Mouse (Mus musculus) intestine, embryonic 16.5 days (tissue): ENCODE measurements around the gene Cct6b. TPM values are rescaled to one million over a fixed set of nuclear protein-coding genes. Genes with fewer than 3 reads are reported as not detected.
"Not testable (repeated sequence)": the region's sequence is repeated elsewhere in the genome, so short reads cannot be mapped to it uniquely, and the experiment has no call there.

Experiments
- ATAC-seq: fragments of 200-750 bp; cut with Nextera tagmentation; 2 replicates; pipeline ENCODE4 v1.8.0; 2017; ENCODE audit warnings: moderate TSS enrichment, moderate library complexity
- H3K27ac ChIP-seq: fragments of 300-500 bp; sonication (generic); 2 replicates; pipeline ENCODE4 v1.5.1; 2014; ENCODE audit warnings: mild to moderate bottlenecking, low read length
- H3K27me3 ChIP-seq: fragments of 300-500 bp; sonication (generic); replicated peaks from 2 replicates; pipeline ENCODE4 v1.6.1; 2014; ENCODE audit warnings: low read length, control low read depth, mixed read lengths; ENCODE audit not compliant: control insufficient read depth, insufficient read depth
- H3K36me3 ChIP-seq: fragments of 300-500 bp; sonication (generic); 2 replicates; pipeline ENCODE4 v1.6.1; 2014; ENCODE audit warnings: low read length, control low read depth; ENCODE audit not compliant: control insufficient read depth, insufficient read depth
- H3K4me1 ChIP-seq: fragments of 300-500 bp; sonication (generic); 2 replicates; pipeline ENCODE4 v1.6.1; 2014; ENCODE audit warnings: low read length, control low read depth, mixed read lengths; ENCODE audit not compliant: control insufficient read depth, insufficient read depth
- H3K4me2 ChIP-seq: fragments of 300-500 bp; sonication (generic); 2 replicates; pipeline ENCODE4 v1.6.1; 2014; ENCODE audit warnings: low read depth, low read length, control low read depth
- H3K4me3 ChIP-seq: fragments of 300-500 bp; sonication (generic); 2 replicates; pipeline ENCODE4 v1.5.1; 2014; ENCODE audit warnings: mild to moderate bottlenecking, low read length
- H3K9ac ChIP-seq: fragments of 300-500 bp; sonication (generic); 2 replicates; pipeline ENCODE4 v1.6.1; 2014; ENCODE audit warnings: low read depth, low read length
- H3K9me3 ChIP-seq: fragments of 300-500 bp; sonication (generic); 2 replicates; pipeline ENCODE4 v1.6.1; 2016; ENCODE audit warnings: low read length, control low read depth; ENCODE audit not compliant: control insufficient read depth
- WGBS: fragments of 180-500 bp; shearing (Covaris S2); extraction: QIAGEN DNeasy Blood & Tissue Kit; methylation state at CpG from one replicate; pipeline ENCODE4 v1.1.7; 2014; 5-methylcytosine and 5-hydroxymethylcytosine counted together
- polyA plus RNA-seq: library from polyadenylated mRNA; unstranded; fragments of >200 nt; fragmentation: Nextera tagmentation; extraction: Ambion mirVana; gene quantifications from 2 replicates; pipeline ENCODE4 v1.2.1, GENCODE M21; 2015

Gene Cct6b
- polyA plus RNA-seq, 1 experiment from 2014 or later = 0.49 TPM

- 98% methylated on average over 2 of the region's 2 CpGs for WGBS
- Histone ChIP-seq H3K4me3 (no peak overlapping the region), H3K4me2 (no peak overlapping the region), H3K4me1 (no peaks in the 10 kb centered on the region), H3K27me3 (no peaks in the 10 kb centered on the region), H3K9ac (no peak overlapping the region), H3K9me3 (no peaks in the 10 kb centered on the region), H3K27ac (no peak overlapping the region), H3K36me3 (no peaks in the 10 kb centered on the region)
- ATAC-seq = no peak
These were observed 37.3 kb downstream of the Cct6b start for GRCm38 (mm10) chr11:82726862-82727261.

- WGBS = 86% methylated on average over 12 of the region's 12 CpGs
- no peaks in the 10 kb centered on the region for H3K9me3 ChIP-seq
- no peak overlapping the region for H3K4me2 ChIP-seq
- no peaks in the 10 kb centered on the region for H3K27me3 ChIP-seq
- no peak overlapping the region for H3K9ac ChIP-seq
- H3K27ac ChIP-seq = no peak overlapping the region
- no peaks in the 10 kb centered on the region for H3K4me1 ChIP-seq
- H3K4me3 ChIP-seq = no peak overlapping the region
- no peaks in the 10 kb centered on the region for H3K36me3 ChIP-seq
- no peak for ATAC-seq
These were observed 44.8 kb downstream of the Cct6b start for GRCm38 (mm10) chr11:82719294-82719693.

- 79% methylated on average over 3 of the region's 3 CpGs for WGBS
- Histone ChIP-seq H3K9ac (no peak overlapping the region), H3K27ac (no peak overlapping the region), H3K4me3 (no peak overlapping the region), H3K27me3 (no peaks in the 10 kb centered on the region), H3K4me2 (no peak overlapping the region), H3K4me1 (no peaks in the 10 kb centered on the region), H3K9me3 (no peaks in the 10 kb centered on the region), H3K36me3 (no peaks in the 10 kb centered on the region)
- no peak for ATAC-seq
These were observed 51.4 kb downstream of the Cct6b start for GRCm38 (mm10) chr11:82712681-82713080.

GRCm38 (mm10) chr11:82708934-82709333, 55.2 kb downstream of the Cct6b start:
- WGBS = 82% methylated on average over 4 of the region's 4 CpGs
- ATAC-seq = no peak
- no peak overlapping the region for H3K4me2 ChIP-seq
- H3K27ac ChIP-seq = no peak overlapping the region
- H3K36me3 ChIP-seq = no peaks in the 10 kb centered on the region
- no peaks in the 10 kb centered on the region for H3K9me3 ChIP-seq
- no peaks in the 10 kb centered on the region for H3K4me1 ChIP-seq
- no peak overlapping the region for H3K4me3 ChIP-seq
- no peak overlapping the region for H3K9ac ChIP-seq
- H3K27me3 ChIP-seq = no peaks in the 10 kb centered on the region

DNA sequence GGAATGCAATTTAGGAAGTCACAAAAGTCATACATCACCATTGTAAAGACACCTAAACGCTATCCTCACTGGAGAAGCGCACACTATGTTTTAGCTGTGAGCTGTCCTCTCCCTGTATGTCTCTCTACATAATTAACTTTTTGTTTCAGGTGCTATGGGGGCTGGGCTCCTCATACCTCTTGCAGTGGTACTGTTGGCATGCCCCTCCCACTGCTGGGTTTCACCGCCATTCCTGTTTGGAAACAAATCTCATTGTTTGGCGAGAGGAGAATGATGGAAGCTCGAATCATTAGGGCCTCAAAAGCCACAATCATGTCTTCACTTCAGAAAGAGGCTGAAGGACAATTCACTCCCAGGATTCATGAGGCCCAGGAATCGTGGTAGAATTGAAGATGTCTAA, 59.0 kb downstream of the Cct6b start:
- WGBS = 68% methylated on average over 6 of the region's 6 CpGs
- no peaks in the 10 kb centered on the region for H3K9me3 ChIP-seq
- ATAC-seq = no peak
- no peaks in the 10 kb centered on the region for H3K36me3 ChIP-seq
- no peak overlapping the region for H3K9ac ChIP-seq
- H3K4me3 ChIP-seq = no peak overlapping the region
- no peak overlapping the region for H3K4me2 ChIP-seq
- no peaks in the 10 kb centered on the region for H3K4me1 ChIP-seq
- H3K27me3 ChIP-seq = no peaks in the 10 kb centered on the region
- no peak overlapping the region for H3K27ac ChIP-seq

DNA sequence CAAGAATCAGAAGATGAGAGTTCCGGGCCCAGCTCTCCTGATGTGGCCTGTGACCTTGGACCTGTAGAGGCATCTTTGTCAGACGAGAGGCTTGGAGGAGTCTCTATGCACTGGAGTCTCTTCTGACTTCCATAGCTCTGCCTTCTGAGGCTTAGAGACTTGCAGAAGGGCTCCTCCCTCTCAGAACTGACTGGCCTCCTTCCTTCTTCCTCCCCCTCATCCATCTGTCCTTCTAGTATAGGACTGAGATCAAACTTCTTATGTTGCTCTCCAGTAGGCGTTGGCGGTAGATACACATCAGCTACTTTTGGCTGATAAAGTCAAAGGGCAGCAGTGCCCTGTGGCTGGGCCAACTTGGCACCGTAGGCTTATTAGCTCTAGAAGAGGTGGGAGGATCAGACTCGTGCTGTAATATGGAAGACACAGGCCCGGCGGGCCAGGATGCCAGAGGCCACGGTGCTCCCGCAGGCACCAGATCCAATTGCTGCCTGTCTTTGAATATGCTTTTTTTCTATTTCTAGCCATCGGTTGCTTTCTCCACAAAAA, 64.2 kb downstream of the Cct6b start:
- H3K27me3 ChIP-seq = no peaks in the 10 kb centered on the region
- H3K4me2 ChIP-seq = no peak overlapping the region
- no peak overlapping the region for H3K27ac ChIP-seq
- no peaks in the 10 kb centered on the region for H3K9me3 ChIP-seq
- no peaks in the 10 kb centered on the region for H3K4me1 ChIP-seq
- no peak overlapping the region for H3K9ac ChIP-seq
- 88% methylated on average over 11 of the region's 11 CpGs for WGBS
- H3K36me3 ChIP-seq = no peaks in the 10 kb centered on the region
- no peak overlapping the region for H3K4me3 ChIP-seq
- no peak for ATAC-seq

DNA sequence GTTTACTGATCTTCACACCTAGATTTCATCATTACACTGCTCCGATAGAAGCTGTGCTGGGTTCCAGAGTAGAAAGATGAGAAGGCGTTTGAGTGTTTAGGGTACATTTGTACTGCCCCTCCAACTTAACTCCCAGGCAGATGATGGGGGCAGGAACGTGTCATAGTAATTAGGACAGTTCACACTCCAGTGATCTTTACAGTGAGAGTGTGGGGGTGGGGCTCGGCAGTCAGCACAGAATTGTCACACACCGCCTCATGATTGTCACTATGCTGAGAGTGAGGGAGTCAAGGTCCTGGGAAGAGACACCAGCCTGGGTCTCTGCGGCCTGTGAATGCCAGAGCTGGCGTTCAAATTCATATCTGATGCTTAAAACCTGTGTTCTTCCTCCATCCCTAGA, 68.2 kb downstream of the Cct6b start:
- H3K9me3 ChIP-seq = no peaks in the 10 kb centered on the region
- no peak overlapping the region for H3K4me3 ChIP-seq
- H3K36me3 ChIP-seq = no peaks in the 10 kb centered on the region
- H3K4me1 ChIP-seq = no peaks in the 10 kb centered on the region
- H3K4me2 ChIP-seq = no peak overlapping the region
- no peak overlapping the region for H3K9ac ChIP-seq
- no peak for ATAC-seq
- H3K27ac ChIP-seq = no peak overlapping the region
- no peaks in the 10 kb centered on the region for H3K27me3 ChIP-seq
- 65% methylated on average over 7 of the region's 7 CpGs for WGBS

DNA sequence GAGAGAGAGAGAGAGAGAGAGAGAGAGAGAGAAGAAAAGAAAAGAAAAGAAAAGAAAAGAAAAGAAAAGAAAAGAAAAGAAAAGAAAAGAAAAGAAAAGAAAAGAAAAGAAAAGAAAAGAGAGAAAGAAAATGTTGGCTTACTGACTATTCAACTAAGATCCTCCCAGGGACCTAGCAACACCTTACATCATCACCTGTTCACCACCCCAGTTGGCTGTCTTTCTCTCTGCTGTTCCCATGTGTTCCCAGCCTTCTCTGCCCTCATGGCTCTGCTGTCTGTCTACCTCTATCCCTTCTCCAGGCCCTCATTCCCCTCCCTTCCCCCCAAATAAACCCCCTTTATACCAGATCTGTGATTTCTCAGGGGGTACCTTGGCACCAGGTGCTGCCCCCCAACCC, 69.2 kb downstream of the Cct6b start:
- H3K9me3 ChIP-seq, H3K4me1 ChIP-seq, H3K4me2 ChIP-seq, H3K9ac ChIP-seq, H3K36me3 ChIP-seq, ATAC-seq, H3K27ac ChIP-seq, H3K27me3 ChIP-seq, H3K4me3 ChIP-seq: not testable (repeated sequence)

- Histone ChIP-seq H3K9ac (no peak overlapping the region), H3K36me3 (no peaks in the 10 kb centered on the region), H3K27ac (no peak overlapping the region), H3K4me3 (no peak overlapping the region), H3K9me3 (no peaks in the 10 kb centered on the region), H3K27me3 (no peaks in the 10 kb centered on the region), H3K4me1 (no peaks in the 10 kb centered on the region), H3K4me2 (no peak overlapping the region)
- ATAC-seq = no peak
- WGBS = 65% methylated on average over 6 of the region's 6 CpGs
These were observed 71.5 kb downstream of the Cct6b start for GRCm38 (mm10) chr11:82692668-82693067.

GRCm38 (mm10) chr11:82690476-82690875, 73.6 kb downstream of the Cct6b start:
- no peaks in the 10 kb centered on the region for H3K36me3 ChIP-seq
- H3K4me1 ChIP-seq = no peaks in the 10 kb centered on the region
- no peak overlapping the region for H3K27ac ChIP-seq
- H3K4me3 ChIP-seq = no peak overlapping the region
- no peaks in the 10 kb centered on the region for H3K9me3 ChIP-seq
- H3K9ac ChIP-seq = no peak overlapping the region
- 72% methylated on average over 5 of the region's 5 CpGs for WGBS
- ATAC-seq = no peak
- H3K4me2 ChIP-seq = no peak overlapping the region
- no peaks in the 10 kb centered on the region for H3K27me3 ChIP-seq
